Mouse (Mus musculus) thymus, adult 2 months (tissue): Measurements from ENCODE around the gene Lrrk1.

ENCODE experiments used
- CTCF ChIP-seq: fragments of 200-500 bp; IDR thresholded peaks from 2 replicates; pipeline ENCODE4 v1.5.1; 2012; ENCODE audit warnings: mild to moderate bottlenecking, control low read depth, low read length, moderate library complexity, borderline replicate concordance; ENCODE audit not compliant: control insufficient read depth, poor library complexity, insufficient read depth; ENCODE audit errors: extremely low read depth
- POLR2A ChIP-seq: fragments of 200-500 bp; IDR thresholded peaks from 2 replicates; pipeline ENCODE4 v1.6.1; 2012; ENCODE audit warnings: mild to moderate bottlenecking, low read length, control low read depth, moderate library complexity; ENCODE audit not compliant: control insufficient read depth, poor library complexity, insufficient read depth; ENCODE audit errors: extremely low read depth

- TF ChIP-seq CTCF (no peak), POLR2A (no peak)
Measured at GRCm38 (mm10) chr7:66247274-66248021, 140.7 kb downstream of the Lrrk1 start.
